Mouse (Mus musculus): ENCODE results near the gene Hltf. TPM values are rescaled to one million over a fixed set of nuclear protein-coding genes. Genes with fewer than 3 reads are reported as not detected.

Hltf gene
- 84.1 TPM for polyA plus RNA-seq (2017; shearing (Covaris generic))

GRCm38 (mm10) chr3:20057306-20058196, at the start of gene Hltf:
Gene Hltf, plus strand, starts transcription at chr3:20057811.

GRCm38 (mm10) chr3:20034719-20035404, 22.7 kb upstream of the Hltf start, which contains the start of gene Hps3:
Gene Hps3, minus strand, starts transcription at chr3:20035315.

GRCm38 (mm10) chr3:20154531-20155367, 97.1 kb downstream of the Hltf start, which contains the start of gene Gyg:
Gene Gyg, minus strand, starts transcription at chr3:20155317.

Other genes starting within 250 kb of the Hltf start
- gene Cp, start 100.8 kb upstream of the Hltf start, polyA plus RNA-seq (2017; shearing (Covaris generic)), result 0.57 TPM
- gene Hps3, start 22.5 kb upstream of the Hltf start, polyA plus RNA-seq (2017; shearing (Covaris generic)), result 51.6 TPM
- gene Gyg, start 97.5 kb downstream of the Hltf start, polyA plus RNA-seq (2017; shearing (Covaris generic)), result 62.9 TPM
- gene Cpa3, start 184.4 kb downstream of the Hltf start, polyA plus RNA-seq (2017; shearing (Covaris generic)), result 0.27 TPM
- gene Cpb1, start 217.9 kb downstream of the Hltf start, polyA plus RNA-seq (2017; shearing (Covaris generic)), result not detected